Mouse (Mus musculus): Measurements from ENCODE around the gene Wfdc6a.

Wfdc6a gene

DNA sequence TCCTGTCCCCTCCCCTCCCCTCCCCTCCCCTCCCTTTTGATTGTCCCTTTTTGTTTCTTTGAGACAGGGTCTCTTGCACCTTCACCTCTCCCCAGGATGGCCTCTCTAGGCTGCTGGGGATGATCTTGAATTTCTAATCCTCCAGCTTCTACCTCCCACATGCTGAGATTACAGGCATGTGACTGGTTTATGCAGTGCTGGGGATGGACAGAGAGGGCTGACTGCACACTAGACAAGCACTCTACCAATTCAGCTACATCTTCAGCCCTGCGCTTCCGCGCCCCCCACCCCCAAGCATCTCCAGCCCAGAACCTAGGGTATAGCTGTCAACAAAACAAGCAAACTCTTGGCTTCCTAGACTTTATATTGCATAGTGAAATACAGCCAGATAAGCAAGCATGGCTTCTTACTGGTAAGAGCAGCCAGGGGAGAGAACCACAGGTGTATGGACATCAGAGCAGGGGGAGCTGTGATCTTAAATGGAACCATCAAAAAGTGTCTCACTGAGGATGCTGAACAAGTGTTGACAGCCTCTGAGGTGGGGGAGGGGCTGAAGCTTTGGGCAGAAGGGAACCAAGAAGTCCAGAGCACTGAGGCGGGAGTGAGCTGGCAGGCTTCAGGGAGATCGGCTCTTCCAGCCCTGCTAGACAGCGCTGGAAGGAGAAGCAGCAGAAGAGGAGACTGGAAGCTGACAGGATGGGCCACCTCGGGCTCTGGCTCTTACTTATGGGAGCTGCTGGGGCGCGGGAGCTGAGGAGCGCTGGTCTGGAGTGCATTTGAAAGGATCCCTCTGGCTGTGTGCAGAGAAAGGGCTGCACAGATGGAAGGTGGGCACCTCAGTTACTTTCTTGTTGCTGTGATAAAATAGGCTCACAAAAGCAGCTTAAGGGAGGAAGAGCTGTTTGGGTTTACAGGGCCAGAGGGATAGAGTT lies 35.0 kb downstream of the Wfdc6a start:
- no peak for DNase-seq

DNA sequence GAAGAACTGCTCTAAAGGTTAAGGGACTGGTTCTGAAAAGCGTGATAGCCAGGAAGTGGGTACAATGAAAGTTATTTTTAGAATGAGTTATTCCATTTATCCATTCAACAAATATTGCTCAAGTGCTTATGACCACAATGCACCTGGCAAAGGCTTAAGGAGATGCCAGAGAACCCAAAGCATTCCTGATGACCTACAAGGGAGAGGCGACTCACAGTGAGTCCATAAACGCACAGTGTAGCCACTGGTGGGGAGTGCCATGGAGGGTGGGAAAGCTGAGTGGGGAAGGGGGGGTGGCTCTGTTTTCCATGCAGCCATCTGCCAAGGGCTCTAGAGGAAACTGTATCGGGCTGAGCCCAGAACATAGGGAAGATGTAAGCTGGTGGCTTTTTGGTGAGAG lies 35.9 kb downstream of the Wfdc6a start:
- DNase-seq: no peak

DNA sequence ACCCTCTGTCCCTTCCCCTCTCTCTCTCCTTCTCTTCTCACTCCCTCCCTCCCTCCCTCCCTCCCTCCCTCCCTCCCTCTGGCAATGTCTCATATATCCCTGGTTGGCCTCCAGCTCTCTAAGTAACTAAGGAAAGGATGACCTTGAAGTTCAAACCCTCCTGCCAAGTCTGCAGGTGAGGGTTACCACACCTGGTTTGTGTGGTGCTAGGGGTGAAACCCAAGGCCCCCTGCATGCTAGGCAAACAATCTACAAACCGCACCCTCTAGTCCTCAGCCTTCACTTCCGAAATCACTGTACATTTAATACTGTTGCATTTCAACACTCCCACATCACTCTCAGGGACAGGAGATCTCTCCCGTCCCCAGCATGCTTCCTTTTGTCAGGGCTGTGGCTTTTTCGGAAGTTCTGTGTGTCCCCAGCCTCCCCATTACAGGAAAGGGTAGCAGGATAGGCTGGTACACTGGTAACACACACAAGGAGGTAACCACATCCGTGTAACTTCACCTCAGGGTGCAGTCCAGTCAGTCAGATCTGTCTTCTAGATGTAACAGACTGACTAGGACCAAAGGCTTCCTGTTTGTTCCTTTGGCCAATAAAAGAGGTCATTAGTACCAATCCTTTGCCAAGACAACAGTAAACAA lies 40.7 kb downstream of the Wfdc6a start:
- no peak for DNase-seq

DNA sequence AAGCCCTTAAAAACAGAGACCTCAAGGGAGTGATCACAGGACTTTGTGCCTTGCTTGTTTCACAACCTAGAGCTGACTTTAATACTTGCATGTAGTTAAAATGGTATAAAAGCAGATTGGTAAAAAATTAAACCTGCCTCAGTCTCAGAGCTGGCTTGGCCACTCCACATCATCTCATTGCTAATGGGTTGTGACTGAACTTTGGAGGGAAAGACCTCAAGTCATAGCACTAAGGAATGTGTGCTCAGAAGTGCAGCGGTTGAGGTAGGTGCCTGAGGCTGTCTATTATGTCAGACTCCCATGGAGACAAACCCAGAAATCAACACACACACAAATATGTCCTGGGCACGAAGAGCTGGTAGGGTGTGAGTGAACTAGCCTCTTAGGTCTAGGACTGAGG lies 41.5 kb downstream of the Wfdc6a start:
- DNase-seq: no peak

DNA sequence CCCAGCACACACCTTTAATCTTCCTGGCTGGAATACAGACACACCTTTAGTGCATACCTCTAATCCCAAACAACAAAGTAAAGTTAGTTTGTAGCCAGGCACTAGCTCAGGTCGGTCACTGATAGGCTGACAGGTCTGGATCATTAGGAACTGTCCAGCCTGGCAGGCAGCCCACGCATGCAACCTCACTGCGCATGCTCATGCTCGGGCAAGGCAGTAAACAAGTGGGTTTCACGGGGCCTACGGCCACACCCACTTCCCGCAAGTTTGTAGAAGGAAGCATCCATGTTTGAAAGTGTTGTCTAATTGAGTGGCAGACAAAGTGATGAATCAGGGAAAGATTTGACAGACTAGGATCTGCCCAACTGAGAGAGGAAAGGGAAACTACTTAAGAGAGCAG lies 42.6 kb downstream of the Wfdc6a start:
- no peak for DNase-seq

DNA sequence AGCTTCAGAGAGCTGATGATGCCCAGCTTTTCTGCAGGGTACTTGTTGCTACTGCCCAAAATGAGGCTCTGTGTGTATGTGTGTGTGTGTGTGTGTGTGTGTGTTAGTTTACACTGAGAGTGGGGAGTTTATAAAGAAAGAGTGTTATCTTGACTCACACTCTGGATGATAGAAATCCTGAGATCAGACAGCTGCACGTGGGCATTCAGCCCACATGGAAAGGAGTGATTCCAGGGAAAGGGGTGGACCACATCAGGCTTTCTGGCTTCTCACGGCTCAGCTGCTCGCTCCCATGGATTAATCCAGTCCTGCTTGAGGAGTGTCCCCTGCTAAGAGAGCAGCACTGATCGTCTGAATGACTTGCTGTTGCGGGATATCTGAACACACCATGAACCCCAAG lies 43.1 kb downstream of the Wfdc6a start:
- DNase-seq: no peak

DNA sequence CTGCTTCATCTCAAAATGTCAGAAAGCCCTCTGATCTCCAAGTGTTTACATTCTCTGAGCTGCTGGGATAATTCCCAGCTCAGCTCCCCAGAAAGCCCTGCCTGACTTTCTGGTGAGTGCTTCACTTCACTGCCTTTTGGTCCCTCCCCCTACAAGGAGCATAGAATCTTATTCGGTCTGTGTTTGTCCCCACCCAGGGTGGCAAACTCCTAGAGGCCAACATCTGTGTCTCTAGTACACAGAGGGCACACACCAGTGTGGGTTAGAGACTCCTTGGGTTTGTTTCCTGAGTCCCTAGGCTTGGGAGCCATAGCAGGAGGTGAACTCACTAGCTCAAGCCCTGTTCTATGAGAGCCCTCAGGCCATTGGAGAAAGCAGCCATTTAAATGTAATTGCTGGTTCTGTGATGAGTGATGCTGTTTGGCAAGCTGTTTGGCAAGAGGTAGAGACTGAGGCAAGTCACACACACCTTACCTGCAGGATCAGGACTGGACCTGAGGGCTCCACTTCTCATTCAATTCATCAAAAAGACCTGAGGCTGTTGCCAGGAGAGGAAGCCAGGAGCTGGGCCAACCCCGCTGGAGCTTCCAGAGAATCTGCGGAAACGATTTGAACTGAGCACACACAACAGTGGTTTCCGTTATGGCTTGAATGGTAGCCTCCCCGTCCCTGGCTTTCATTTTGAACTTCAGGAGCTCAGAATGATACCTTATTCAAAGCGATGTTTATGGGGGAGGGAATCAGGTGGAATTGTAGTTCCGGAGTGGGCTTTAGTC lies 44.4 kb downstream of the Wfdc6a start:
- no peak for DNase-seq

DNA sequence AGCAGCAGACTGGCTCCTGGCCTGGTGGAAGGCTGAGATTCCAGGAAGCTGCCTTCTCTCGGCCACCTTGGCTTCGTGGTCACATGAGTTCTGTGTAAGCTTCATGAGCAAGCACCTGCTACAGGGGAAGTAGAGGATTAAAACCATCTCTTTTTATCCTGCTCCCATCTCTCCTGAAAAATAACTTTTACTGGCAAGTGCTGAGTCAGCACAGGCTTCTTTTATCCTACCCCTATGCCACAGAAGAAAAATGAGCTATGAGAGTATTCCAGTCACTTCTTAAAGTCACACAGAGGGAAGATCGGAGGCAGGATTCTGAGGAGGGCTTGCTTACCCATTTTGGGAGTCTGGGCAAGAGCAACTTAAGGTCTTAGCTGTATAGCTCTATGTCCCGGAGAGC lies 48.2 kb downstream of the Wfdc6a start:
- no peak for DNase-seq

DNA sequence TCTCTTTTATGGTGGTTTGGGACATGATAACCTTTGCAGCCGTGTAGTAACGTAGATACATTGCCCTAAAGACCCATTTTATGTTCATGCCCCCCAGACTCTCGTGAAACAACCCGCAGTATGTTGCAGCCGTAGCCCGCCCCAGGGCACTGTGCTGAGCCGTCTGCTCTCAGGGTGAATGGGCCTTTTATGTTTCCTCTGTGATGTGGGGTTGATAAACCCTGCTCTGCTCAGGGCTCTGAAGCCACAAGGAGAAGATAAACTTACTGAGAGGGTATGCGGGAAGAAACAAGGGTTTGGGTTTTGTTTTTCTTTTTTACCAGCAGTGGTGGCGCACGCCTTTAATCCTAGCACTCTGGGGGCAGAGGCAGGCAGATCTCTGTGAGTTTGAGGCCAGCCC lies 50.9 kb downstream of the Wfdc6a start:
- DNase-seq: no peak

DNA sequence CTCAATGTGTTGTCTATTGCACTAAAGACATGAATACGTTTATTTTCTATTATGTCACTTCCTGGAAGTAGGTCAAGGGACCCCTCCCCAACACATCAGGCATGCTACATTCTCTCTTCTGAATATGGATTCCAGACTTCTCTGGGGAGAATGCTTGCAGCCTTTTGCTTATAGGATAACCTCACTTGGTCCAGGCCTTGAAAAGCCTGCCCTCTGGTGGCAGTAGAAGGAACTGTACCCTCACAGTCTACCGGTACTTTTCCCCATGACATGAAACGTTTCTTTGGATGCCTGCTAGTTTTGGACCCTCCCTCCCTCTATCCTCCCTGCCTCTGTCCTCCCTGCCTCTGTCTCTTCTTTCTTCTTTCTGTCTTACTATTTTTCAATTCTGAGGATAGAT lies 54.1 kb downstream of the Wfdc6a start:
- peak; percentile 73 for DNase-seq
